Mouse (Mus musculus) intestine, postnatal 0 days (tissue): ENCODE data around the gene Jmjd4. TPM values are rescaled to one million over a fixed set of nuclear protein-coding genes. Genes with fewer than 3 reads are reported as not detected.

Source experiments
- ATAC-seq: fragments of 200-750 bp; cut with Nextera tagmentation; 2 replicates; pipeline ENCODE4 v1.8.0; 2017; ENCODE audit warnings: mild to moderate bottlenecking, moderate TSS enrichment, moderate library complexity
- H3K27ac ChIP-seq: fragments of 300-500 bp; sonication (generic); 2 replicates; pipeline ENCODE4 v1.5.1; 2014; ENCODE audit warnings: mild to moderate bottlenecking, low read depth, low read length, moderate library complexity
- H3K27me3 ChIP-seq: fragments of 300-500 bp; sonication (generic); replicated peaks from 2 replicates; pipeline ENCODE4 v1.6.1; 2014; ENCODE audit warnings: low read length, mixed read lengths; ENCODE audit not compliant: control insufficient read depth, insufficient read depth
- H3K36me3 ChIP-seq: fragments of 300-500 bp; sonication (generic); 2 replicates; pipeline ENCODE4 v1.6.1; 2014; ENCODE audit warnings: mild to moderate bottlenecking, moderate library complexity; ENCODE audit not compliant: control insufficient read depth, insufficient read depth
- H3K4me1 ChIP-seq: fragments of 300-500 bp; sonication (generic); replicated peaks from 2 replicates; pipeline ENCODE4 v1.6.1; 2014; ENCODE audit warnings: antibody characterized with exemption, low read length, mixed read lengths; ENCODE audit not compliant: control insufficient read depth, insufficient read depth
- H3K4me2 ChIP-seq: fragments of 300-500 bp; sonication (generic); replicated peaks from 2 replicates; pipeline ENCODE4 v1.6.1; 2014; ENCODE audit warnings: low read depth, mild to moderate bottlenecking, moderate library complexity
- H3K4me3 ChIP-seq: fragments of 300-500 bp; sonication (generic); 2 replicates; pipeline ENCODE4 v1.5.1; 2014; ENCODE audit warnings: low read depth, low read length
- H3K9ac ChIP-seq: fragments of 300-500 bp; sonication (generic); 2 replicates; pipeline ENCODE4 v1.6.1; 2014; ENCODE audit warnings: mild to moderate bottlenecking, low read depth, low read length
- H3K9me3 ChIP-seq: fragments of 300-500 bp; sonication (generic); 2 replicates; pipeline ENCODE4 v1.6.1; 2016; ENCODE audit warnings: mixed run types; ENCODE audit not compliant: control insufficient read depth
- CTCF ChIP-seq: sonication (generic); IDR thresholded peaks from 2 replicates; pipeline ENCODE4 v1.5.1; 2016; ENCODE audit warnings: low read depth, mild to moderate bottlenecking, control low read depth, antibody characterized with exemption, moderate library complexity
- WGBS: fragments of 180-500 bp; shearing (Covaris S2); extraction: QIAGEN DNeasy Blood & Tissue Kit; methylation state at CpG from one replicate; pipeline ENCODE4 v1.1.7; 2014; 5-methylcytosine and 5-hydroxymethylcytosine counted together
- polyA plus RNA-seq: library from polyadenylated mRNA; unstranded; fragments of >200 nt; fragmentation: Nextera tagmentation; extraction: Ambion mirVana; gene quantifications from 2 replicates; pipeline ENCODE4 v1.2.1, GENCODE M21; 2015

Jmjd4 gene
- polyA plus RNA-seq, 1 experiment from 2014 or later, result 4.1 TPM

DNA sequence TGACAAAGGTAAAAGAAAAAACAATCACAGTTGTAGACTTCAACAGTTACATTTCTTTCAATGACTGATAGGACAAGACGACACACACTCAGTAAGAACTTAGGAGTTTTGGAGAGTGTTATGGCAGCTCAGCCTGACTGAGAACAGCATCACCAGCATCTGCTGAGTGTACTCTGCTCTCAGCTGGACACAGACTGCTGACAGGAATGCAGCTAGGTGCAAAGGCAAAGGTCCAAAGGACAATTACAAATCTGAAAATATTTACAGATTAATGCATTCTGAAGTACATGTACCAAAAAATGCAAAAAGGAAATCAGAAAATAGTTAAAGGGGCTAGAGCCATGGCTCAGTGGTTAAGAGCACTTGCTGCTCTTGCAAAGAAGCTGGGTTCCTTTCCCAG, 19.9 kb upstream of the Jmjd4 start:
- peaks cover 22% of the 10 kb centered on the region; the same call in 1 of the 2 replicates for H3K36me3 ChIP-seq
- no peaks in the 10 kb centered on the region for H3K4me1 ChIP-seq
- no peaks in the 10 kb centered on the region for H3K9me3 ChIP-seq
- H3K27ac ChIP-seq, result no peak overlapping the region
- H3K9ac ChIP-seq, result no peak overlapping the region
- no peak for ATAC-seq
- no peak overlapping the region for H3K4me3 ChIP-seq
- no peak overlapping the region for H3K4me2 ChIP-seq
- WGBS, result 74% methylated on average over 1 of the region's 1 CpGs
- TF ChIP-seq CTCF, result no peak
- H3K27me3 ChIP-seq, result no peaks in the 10 kb centered on the region

DNA sequence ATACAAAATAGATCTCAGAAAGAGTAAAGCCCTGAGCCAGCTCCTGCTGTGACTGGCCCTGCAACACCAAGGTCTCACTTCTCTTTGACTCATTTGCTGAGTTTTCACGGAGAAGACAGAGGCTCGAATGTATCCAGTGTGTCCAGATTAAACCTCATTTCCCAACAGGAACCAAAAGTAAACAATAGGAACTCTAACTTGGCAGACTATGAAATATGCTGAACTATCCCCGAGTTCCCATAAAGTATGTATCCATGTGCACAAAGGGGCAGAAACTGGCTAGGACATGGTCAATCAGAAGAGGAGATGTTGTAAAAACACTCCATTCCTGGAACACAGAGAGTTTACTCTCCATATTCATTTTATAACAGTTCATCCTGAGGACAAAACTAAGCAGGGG, 17.6 kb upstream of the Jmjd4 start:
- WGBS, result 41% methylated on average over 3 of the region's 3 CpGs
- Histone ChIP-seq H3K4me2 (no peak overlapping the region), H3K9me3 (no peaks in the 10 kb centered on the region), H3K27me3 (no peaks in the 10 kb centered on the region), H3K36me3 (peaks cover 19% of the 10 kb centered on the region; the same call in 1 of the 2 replicates), H3K9ac (no peak overlapping the region), H3K4me1 (no peaks in the 10 kb centered on the region), H3K27ac (no peak overlapping the region), H3K4me3 (no peak overlapping the region)
- ATAC-seq, result no peak
- TF ChIP-seq CTCF, result no peak

DNA sequence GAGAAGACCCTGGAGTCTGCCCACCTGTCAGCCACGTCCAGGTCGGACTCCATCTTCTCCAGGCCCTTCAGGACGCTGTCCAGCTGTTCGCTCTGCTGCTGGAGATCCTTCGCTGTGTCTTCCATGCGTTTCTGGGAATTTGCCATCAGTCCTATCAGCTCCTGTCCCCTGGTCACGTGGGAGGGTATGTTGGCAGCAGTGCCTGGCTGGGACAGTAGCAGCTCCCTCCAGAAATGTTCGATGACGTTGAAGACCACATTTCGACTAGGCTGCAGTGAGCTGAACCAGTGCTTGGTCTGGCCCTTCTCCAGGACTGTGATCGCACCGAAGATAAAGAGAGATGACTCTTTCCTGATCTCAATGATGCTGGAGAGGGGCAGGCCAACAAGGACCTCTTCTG, 11.9 kb upstream of the Jmjd4 start:
- TF ChIP-seq CTCF, result no peak
- 92% methylated on average over 12 of the region's 12 CpGs for WGBS

DNA sequence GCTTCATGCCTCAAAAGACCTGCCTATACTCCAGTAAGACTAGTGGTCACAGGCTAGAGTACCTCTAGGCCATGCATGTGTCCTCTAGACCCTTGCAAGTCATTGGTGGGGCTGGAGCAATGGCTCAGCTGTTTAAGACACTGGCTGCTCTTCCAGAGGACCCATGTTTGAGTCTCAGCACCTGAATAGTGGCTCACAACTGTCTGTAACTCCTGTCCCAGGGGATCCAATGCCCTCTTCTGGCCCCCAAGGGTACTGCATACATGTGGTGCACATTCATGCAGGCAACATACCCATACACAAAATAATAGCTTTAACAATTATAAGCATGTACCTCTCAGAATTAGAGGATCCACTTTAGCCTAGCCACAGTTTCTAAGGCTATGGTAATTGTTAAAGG, 6.7 kb upstream of the Jmjd4 start:
- no peaks in the 10 kb centered on the region for H3K27me3 ChIP-seq
- no peak overlapping the region for H3K9ac ChIP-seq
- no peaks in the 10 kb centered on the region; the same call in 1 of the 2 replicates for H3K36me3 ChIP-seq
- peak; percentile 31 for TF ChIP-seq CTCF
- no peak for ATAC-seq
- H3K4me1 ChIP-seq, result no peaks in the 10 kb centered on the region
- no peak overlapping the region for H3K4me3 ChIP-seq
- no peak overlapping the region for H3K27ac ChIP-seq
- no peak overlapping the region for H3K4me2 ChIP-seq
- H3K9me3 ChIP-seq, result no peaks in the 10 kb centered on the region

More for the DNA sequence above, 11.9 kb upstream of the Jmjd4 start:
- no peaks in the 10 kb centered on the region for H3K27me3 ChIP-seq
- peaks cover 7% of the 10 kb centered on the region; the same call in 1 of the 2 replicates for H3K36me3 ChIP-seq
- no peak overlapping the region for H3K4me2 ChIP-seq
- H3K9ac ChIP-seq, result no peak overlapping the region
- no peak overlapping the region for H3K27ac ChIP-seq
- H3K4me3 ChIP-seq, result no peak overlapping the region
- H3K9me3 ChIP-seq, result no peaks in the 10 kb centered on the region
- H3K4me1 ChIP-seq, result no peaks in the 10 kb centered on the region
- no peak for ATAC-seq

DNA sequence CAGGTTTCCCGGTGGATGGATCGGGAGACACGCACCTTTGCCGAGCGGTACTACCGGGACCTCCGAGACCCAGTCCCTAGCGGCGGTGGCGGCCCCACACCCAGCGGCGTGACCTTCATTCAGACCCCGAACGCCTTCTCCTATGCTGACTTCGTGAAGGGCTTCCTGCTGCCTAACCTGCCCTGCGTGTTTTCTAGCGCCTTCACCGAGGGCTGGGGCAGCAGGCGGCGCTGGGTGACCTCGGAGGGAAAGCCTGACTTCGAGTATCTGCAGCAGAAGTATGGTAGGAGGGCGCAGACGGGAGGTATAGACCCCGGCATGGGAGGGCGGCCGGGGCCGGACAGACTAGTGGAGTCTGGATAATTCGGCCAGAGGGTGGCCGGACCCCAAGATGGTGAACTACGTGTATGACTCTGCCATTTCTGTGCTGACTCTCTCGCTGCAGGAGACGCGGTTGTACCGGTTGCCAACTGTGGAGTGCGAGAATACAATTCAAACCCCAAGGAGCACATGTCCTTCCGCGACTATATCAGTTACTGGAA, 456 bp downstream of the Jmjd4 start:
- H3K9ac ChIP-seq, result peak overlapping the region; percentile 60
- no peak overlapping the region for H3K27ac ChIP-seq
- peak overlapping the region; percentile 98 for H3K4me2 ChIP-seq
- peak; percentile 52 for TF ChIP-seq CTCF
- no peaks in the 10 kb centered on the region for H3K27me3 ChIP-seq
- under 1% methylated on average over 38 of the region's 38 CpGs for WGBS
- peaks cover 3% of the 10 kb centered on the region; the same call in 1 of the 2 replicates for H3K4me1 ChIP-seq
- no peaks in the 10 kb centered on the region for H3K9me3 ChIP-seq
- ATAC-seq, result peak; percentile 66
- H3K36me3 ChIP-seq, result peaks cover 22% of the 10 kb centered on the region
- peak overlapping the region; percentile 65 for H3K4me3 ChIP-seq

DNA sequence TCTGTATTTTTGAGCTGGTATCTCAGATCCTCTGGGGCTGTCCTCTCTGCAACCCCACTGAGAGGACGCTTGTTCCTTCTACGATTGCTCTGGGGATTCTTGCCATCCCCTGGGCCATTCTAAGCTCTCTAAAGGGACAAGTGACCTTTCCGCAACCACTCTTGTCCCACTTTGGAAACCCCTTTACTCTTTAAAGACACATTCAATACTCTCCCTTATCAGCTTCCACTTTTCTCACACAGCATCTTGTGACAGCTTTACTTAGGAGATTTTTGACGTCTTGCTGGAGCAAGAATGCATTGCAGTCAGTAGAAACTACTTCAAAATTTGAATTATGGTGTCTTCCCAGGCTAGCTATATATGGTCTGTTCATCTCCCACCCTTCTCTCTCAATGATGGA, 1.2 kb downstream of the Jmjd4 start, which contains the start of gene Snap47:
TSS of gene Snap47 (minus strand) at position 101 of the 400 bp plus-strand sequence.
- Histone ChIP-seq H3K4me1 (peaks cover 3% of the 10 kb centered on the region; the same call in 1 of the 2 replicates), H3K27me3 (no peaks in the 10 kb centered on the region), H3K4me2 (peak within 1 kb of the TSS; percentile 98), H3K27ac (no peak within 1 kb of the TSS), H3K9me3 (no peaks in the 10 kb centered on the region), H3K9ac (peak within 1 kb of the TSS; percentile 60), H3K4me3 (peak within 1 kb of the TSS; percentile 65), H3K36me3 (peaks cover 30% of the 10 kb centered on the region)
- 71% methylated on average over 4 of the region's 4 CpGs for WGBS
- TF ChIP-seq CTCF, result no peak
- ATAC-seq, result no peak
